Mouse (Mus musculus): ENCODE measurements around the gene Zcchc8. TPM values are rescaled to one million over a fixed set of nuclear protein-coding genes. Genes with fewer than 3 reads are reported as not detected.
A peak's percentile ranks its signal among the peaks of the same experiment; 100 is the strongest.

Zcchc8 gene
- total and polyA plus RNA-seq, 2 experiments from 2014 or later = 40.6 to 46.3 TPM

DNA sequence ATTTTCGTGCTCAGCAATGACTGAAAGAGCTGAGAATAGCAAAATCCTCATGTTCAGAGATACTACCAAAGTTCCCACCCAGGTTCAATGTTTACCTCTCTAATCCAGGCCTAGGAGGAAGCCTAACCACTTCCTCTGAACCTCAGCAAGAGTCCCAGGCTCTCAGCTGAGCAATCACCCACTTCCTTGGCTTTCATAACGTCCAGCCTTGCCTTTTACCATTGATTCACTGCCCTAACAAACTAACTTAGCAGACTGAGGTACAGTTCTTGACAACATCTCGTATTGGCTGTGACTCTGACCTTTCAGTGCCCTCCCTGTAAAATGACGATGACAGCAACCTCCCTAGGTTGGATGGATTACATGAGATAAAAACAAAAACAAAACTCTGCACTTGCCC lies 38.5 kb downstream of the Zcchc8 start:
- WGBS = 40% methylated on average over 4 of the region's 4 CpGs
- Histone ChIP-seq H3K4me1 (ENCODE audit: insufficient read depth, low read length) (peaks cover 10% of the 10 kb centered on the region), H3K27me3 (ENCODE audit: insufficient read depth, low read length) (no peaks in the 10 kb centered on the region), H3K27ac (ENCODE audit: low read depth, low read length) (no peak overlapping the region), H3K9ac (replicated peaks; ENCODE audit: low read length, poor library complexity, severe bottlenecking) (no peak overlapping the region), H3K4me3 (ENCODE audit: low read depth, low read length) (peak overlapping the region; percentile 62), H3K9me3 (ENCODE audit: low read length) (no peaks in the 10 kb centered on the region), H3K4me2 (ENCODE audit: low read depth, low read length, poor library complexity, severe bottlenecking) (peak overlapping the region; percentile 68), H3K36me3 (ENCODE audit: insufficient read depth, low read length) (no peaks in the 10 kb centered on the region)
- DNase-seq (ENCODE audit: low spot score) = no peak
- TF ChIP-seq CTCF (IDR thresholded peaks at IDR 0.05) = no peak
- no peak for ATAC-seq (ENCODE audit: low FRiP score)

DNA sequence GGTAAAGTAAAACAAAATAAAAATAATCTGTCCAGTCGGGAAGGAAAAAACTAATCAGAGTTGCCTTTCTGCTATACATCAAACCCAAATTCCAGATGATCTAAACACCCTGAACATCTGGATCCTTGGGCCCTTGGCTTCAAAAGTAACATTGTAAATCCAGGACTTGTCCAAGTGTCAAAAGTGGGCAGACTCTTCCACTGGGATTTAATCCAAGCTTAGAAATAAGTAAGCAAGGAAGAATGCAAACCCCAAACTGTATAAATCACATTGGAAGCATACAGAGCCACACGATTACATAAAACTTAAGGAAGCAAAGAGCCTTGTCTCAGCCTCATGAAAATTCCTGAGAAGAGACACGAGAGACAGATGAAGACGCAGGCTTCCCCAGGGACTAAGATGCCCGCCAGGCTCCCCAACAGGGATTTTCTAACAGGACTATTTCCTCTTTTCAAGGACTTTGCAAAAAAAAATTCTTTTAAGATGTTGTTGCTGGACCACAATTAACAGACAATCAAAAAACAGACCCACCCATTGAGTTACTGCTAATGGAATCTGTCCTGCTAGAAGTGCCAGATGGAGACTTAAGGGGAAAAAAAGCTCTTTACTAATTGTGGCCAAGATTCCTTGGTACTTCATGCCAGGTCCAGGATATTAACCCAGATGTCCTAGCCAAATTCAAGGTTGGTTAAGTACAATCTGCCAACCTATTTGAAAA lies 41.2 kb downstream of the Zcchc8 start:
- no peaks in the 10 kb centered on the region for H3K36me3 ChIP-seq (ENCODE audit: insufficient read depth, low read length)
- TF ChIP-seq CTCF (IDR thresholded peaks at IDR 0.05) = no peak
- ATAC-seq (ENCODE audit: low FRiP score) = no peak
- no peak overlapping the region for H3K9ac ChIP-seq (replicated peaks; ENCODE audit: low read length, poor library complexity, severe bottlenecking)
- H3K4me2 ChIP-seq (ENCODE audit: low read depth, low read length, poor library complexity, severe bottlenecking) = no peak overlapping the region
- H3K4me3 ChIP-seq (ENCODE audit: low read depth, low read length) = no peak overlapping the region
- no peaks in the 10 kb centered on the region for H3K27me3 ChIP-seq (ENCODE audit: insufficient read depth, low read length)
- H3K27ac ChIP-seq (ENCODE audit: low read depth, low read length) = no peak overlapping the region
- WGBS = 30% methylated on average over 5 of the region's 5 CpGs
- DNase-seq (ENCODE audit: low spot score) = peak; percentile 69
- peaks cover 6% of the 10 kb centered on the region for H3K4me1 ChIP-seq (ENCODE audit: insufficient read depth, low read length)
- no peaks in the 10 kb centered on the region for H3K9me3 ChIP-seq (ENCODE audit: low read length)

DNA sequence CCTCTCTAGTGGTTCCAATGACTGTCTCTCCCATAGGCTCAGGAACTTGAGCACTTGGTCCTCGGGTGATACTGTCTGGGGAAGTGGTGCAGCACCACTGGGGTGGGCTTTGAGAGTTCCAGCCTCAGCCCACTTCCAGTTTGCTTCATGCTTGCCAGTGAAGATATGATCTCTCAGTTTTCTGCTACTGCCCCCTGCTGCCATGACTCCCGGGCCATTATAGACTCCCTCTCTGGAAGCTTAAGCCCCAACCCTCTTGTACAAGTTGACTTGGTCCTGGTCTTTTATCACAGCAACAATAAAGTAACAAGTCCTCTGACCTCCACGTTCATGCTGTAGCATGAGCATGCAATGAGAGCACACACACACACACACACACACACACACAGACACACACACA lies 41.8 kb downstream of the Zcchc8 start:
- ATAC-seq (ENCODE audit: low FRiP score) = no peak
- no peaks in the 10 kb centered on the region for H3K9me3 ChIP-seq (ENCODE audit: low read length)
- peaks cover 6% of the 10 kb centered on the region for H3K4me1 ChIP-seq (ENCODE audit: insufficient read depth, low read length)
- no peak for DNase-seq (ENCODE audit: low spot score)
- H3K27me3 ChIP-seq (ENCODE audit: insufficient read depth, low read length) = no peaks in the 10 kb centered on the region
- H3K9ac ChIP-seq (replicated peaks; ENCODE audit: low read length, poor library complexity, severe bottlenecking) = no peak overlapping the region
- no peak overlapping the region for H3K27ac ChIP-seq (ENCODE audit: low read depth, low read length)
- 67% methylated on average over 3 of the region's 3 CpGs for WGBS
- no peak for TF ChIP-seq CTCF (IDR thresholded peaks at IDR 0.05)
- no peaks in the 10 kb centered on the region for H3K36me3 ChIP-seq (ENCODE audit: insufficient read depth, low read length)
- H3K4me3 ChIP-seq (ENCODE audit: low read depth, low read length) = no peak overlapping the region
- no peak overlapping the region for H3K4me2 ChIP-seq (ENCODE audit: low read depth, low read length, poor library complexity, severe bottlenecking)

DNA sequence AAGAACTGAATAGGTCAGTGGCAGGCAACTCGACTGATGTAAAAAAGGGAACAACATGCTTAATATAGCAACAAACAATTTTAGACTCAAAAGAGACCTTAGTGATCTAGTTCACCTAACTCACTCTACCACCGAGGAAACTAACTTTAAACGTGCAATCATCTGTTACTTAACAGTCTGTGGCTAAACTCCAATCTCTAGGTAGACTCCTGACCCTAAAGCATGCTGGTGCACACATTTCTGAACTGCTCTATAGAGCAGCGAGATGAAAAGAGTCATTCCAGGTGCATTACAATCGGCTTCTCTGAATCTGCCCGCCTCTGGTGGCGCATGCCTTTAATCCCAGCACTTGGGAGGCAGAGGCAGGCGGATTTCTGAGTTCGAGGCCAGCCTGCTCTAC lies 45.2 kb downstream of the Zcchc8 start:
- Histone ChIP-seq H3K27ac (ENCODE audit: low read depth, low read length) (no peak overlapping the region), H3K36me3 (ENCODE audit: insufficient read depth, low read length) (no peaks in the 10 kb centered on the region), H3K4me3 (ENCODE audit: low read depth, low read length) (no peak overlapping the region), H3K9ac (replicated peaks; ENCODE audit: low read length, poor library complexity, severe bottlenecking) (no peak overlapping the region), H3K9me3 (ENCODE audit: low read length) (no peaks in the 10 kb centered on the region), H3K4me1 (ENCODE audit: insufficient read depth, low read length) (no peaks in the 10 kb centered on the region), H3K4me2 (ENCODE audit: low read depth, low read length, poor library complexity, severe bottlenecking) (no peak overlapping the region), H3K27me3 (ENCODE audit: insufficient read depth, low read length) (no peaks in the 10 kb centered on the region)
- TF ChIP-seq CTCF (IDR thresholded peaks at IDR 0.05) = no peak
- ATAC-seq (ENCODE audit: low FRiP score) (no peak), DNase-seq (ENCODE audit: low spot score) (no peak)
- 88% methylated on average over 9 of the region's 9 CpGs for WGBS

DNA sequence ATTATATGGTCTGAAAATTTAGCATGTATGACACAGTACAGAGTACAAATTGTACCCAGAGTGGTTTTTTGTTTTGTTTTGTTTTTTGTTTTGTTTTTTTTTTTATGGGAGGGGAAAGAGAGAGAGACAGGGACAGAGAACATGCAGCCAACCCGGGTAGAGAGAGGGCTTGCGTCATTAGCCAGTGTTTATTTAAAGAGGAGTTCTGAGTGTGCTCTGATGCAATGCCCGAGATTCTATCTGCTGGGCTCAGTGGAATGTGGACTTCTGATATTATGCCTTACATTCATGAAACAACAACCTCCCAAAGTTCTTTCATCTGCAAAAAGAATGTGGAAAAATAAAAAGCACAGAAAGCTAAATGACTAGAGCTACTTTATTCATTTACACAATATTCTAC lies 45.7 kb downstream of the Zcchc8 start:
- H3K4me1 ChIP-seq (ENCODE audit: insufficient read depth, low read length) = no peaks in the 10 kb centered on the region
- no peaks in the 10 kb centered on the region for H3K36me3 ChIP-seq (ENCODE audit: insufficient read depth, low read length)
- no peak overlapping the region for H3K4me3 ChIP-seq (ENCODE audit: low read depth, low read length)
- no peak for TF ChIP-seq CTCF (IDR thresholded peaks at IDR 0.05)
- no peaks in the 10 kb centered on the region for H3K27me3 ChIP-seq (ENCODE audit: insufficient read depth, low read length)
- no peaks in the 10 kb centered on the region for H3K9me3 ChIP-seq (ENCODE audit: low read length)
- H3K9ac ChIP-seq (replicated peaks; ENCODE audit: low read length, poor library complexity, severe bottlenecking) = no peak overlapping the region
- H3K4me2 ChIP-seq (ENCODE audit: low read depth, low read length, poor library complexity, severe bottlenecking) = no peak overlapping the region
- WGBS = 66% methylated on average over 3 of the region's 3 CpGs
- ATAC-seq (ENCODE audit: low FRiP score) (no peak), DNase-seq (ENCODE audit: low spot score) (no peak)
- no peak overlapping the region for H3K27ac ChIP-seq (ENCODE audit: low read depth, low read length)

DNA sequence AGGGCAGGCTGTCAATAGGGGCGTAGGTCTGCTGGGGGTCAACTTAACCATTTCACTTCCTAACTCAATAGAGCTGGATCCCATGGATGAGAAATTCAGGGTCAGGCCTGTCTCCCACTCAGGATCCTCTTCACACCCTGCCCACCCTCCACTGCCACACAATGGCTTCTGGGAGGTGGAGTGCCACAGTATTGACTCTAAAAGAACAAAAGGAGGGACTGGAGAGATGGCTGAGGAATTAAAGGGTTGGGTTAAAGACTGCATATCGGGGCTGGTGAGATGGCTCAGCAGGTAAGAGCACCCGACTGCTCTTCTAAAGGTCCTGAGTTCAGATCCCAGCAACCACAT lies 49.5 kb downstream of the Zcchc8 start:
- H3K9ac ChIP-seq (replicated peaks; ENCODE audit: low read length, poor library complexity, severe bottlenecking) = no peak overlapping the region
- H3K27ac ChIP-seq (ENCODE audit: low read depth, low read length) = 0 out of 2 replicates have a peak overlapping the region, but pooled peaks have one; percentile 1
- 65% methylated on average over 3 of the region's 3 CpGs for WGBS
- no peaks in the 10 kb centered on the region for H3K9me3 ChIP-seq (ENCODE audit: low read length)
- no peak overlapping the region for H3K4me2 ChIP-seq (ENCODE audit: low read depth, low read length, poor library complexity, severe bottlenecking)
- ATAC-seq (ENCODE audit: low FRiP score) (no peak), DNase-seq (ENCODE audit: low spot score) (no peak)
- no peak overlapping the region for H3K4me3 ChIP-seq (ENCODE audit: low read depth, low read length)
- H3K4me1 ChIP-seq (ENCODE audit: insufficient read depth, low read length) = no peaks in the 10 kb centered on the region
- no peaks in the 10 kb centered on the region for H3K36me3 ChIP-seq (ENCODE audit: insufficient read depth, low read length)
- no peak for TF ChIP-seq CTCF (IDR thresholded peaks at IDR 0.05)
- H3K27me3 ChIP-seq (ENCODE audit: insufficient read depth, low read length) = no peaks in the 10 kb centered on the region
